Mouse (Mus musculus): ENCODE results near the gene Cenpv. TPM values are rescaled to one million over a fixed set of nuclear protein-coding genes. Genes with fewer than 3 reads are reported as not detected.
A peak's percentile ranks its signal among the peaks of the same experiment; 100 is the strongest.

Gene Cenpv
- polyA plus RNA-seq, 1 experiment = 7.3 TPM

- peak; percentile 51; the same call in 1 of the 2 replicates for TF ChIP-seq POLR2A (IDR thresholded peaks at IDR 0.05; ENCODE audit: low read depth, low read length)
- TF ChIP-seq CTCF (IDR thresholded peaks at IDR 0.05; ENCODE audit: borderline replicate concordance, insufficient read depth, low read length) = no peak
- H3K4me1 ChIP-seq (ENCODE audit: control insufficient read depth, insufficient read depth, low read length) = peaks cover 5% of the 10 kb centered on the region
- H3K4me3 ChIP-seq (ENCODE audit: insufficient read depth, low read length) = peak overlapping the region; percentile 67
- H3K27ac ChIP-seq (ENCODE audit: insufficient read depth, low read length) = no peak overlapping the region
Measured at GRCm38 (mm10) chr11:62554163-62554855, 15.2 kb upstream of the Cenpv start.

- no peak for TF ChIP-seq CTCF (IDR thresholded peaks at IDR 0.05; ENCODE audit: borderline replicate concordance, insufficient read depth, low read length)
- no peak for TF ChIP-seq POLR2A (IDR thresholded peaks at IDR 0.05; ENCODE audit: low read depth, low read length)
- Histone ChIP-seq H3K27ac (ENCODE audit: insufficient read depth, low read length) (no peak overlapping the region), H3K4me1 (ENCODE audit: control insufficient read depth, insufficient read depth, low read length) (peaks cover 5% of the 10 kb centered on the region), H3K4me3 (ENCODE audit: insufficient read depth, low read length) (peak overlapping the region; percentile 67)
Measured at GRCm38 (mm10) chr11:62553633-62554032, 14.6 kb upstream of the Cenpv start.

- Histone ChIP-seq H3K4me3 (ENCODE audit: insufficient read depth, low read length) (peak overlapping the region; percentile 67), H3K27ac (ENCODE audit: insufficient read depth, low read length) (no peak overlapping the region), H3K4me1 (ENCODE audit: control insufficient read depth, insufficient read depth, low read length) (peaks cover 5% of the 10 kb centered on the region)
- no peak for TF ChIP-seq CTCF (IDR thresholded peaks at IDR 0.05; ENCODE audit: borderline replicate concordance, insufficient read depth, low read length)
- TF ChIP-seq POLR2A (IDR thresholded peaks at IDR 0.05; ENCODE audit: low read depth, low read length) = no peak
Measured at GRCm38 (mm10) chr11:62553186-62553585, 14.1 kb upstream of the Cenpv start.

GRCm38 (mm10) chr11:62551226-62552119 is 12.4 kb upstream of the Cenpv start:
- peak overlapping the region; percentile 91 for H3K27ac ChIP-seq (ENCODE audit: insufficient read depth, low read length)
- H3K4me3 ChIP-seq (ENCODE audit: insufficient read depth, low read length) = peak overlapping the region; percentile 91
- TF ChIP-seq POLR2A (IDR thresholded peaks at IDR 0.05; ENCODE audit: low read depth, low read length) = peak; percentile 99
- TF ChIP-seq CTCF (IDR thresholded peaks at IDR 0.05; ENCODE audit: borderline replicate concordance, insufficient read depth, low read length) = no peak
- peaks cover 5% of the 10 kb centered on the region for H3K4me1 ChIP-seq (ENCODE audit: control insufficient read depth, insufficient read depth, low read length)

GRCm38 (mm10) chr11:62550727-62551225 is 11.7 kb upstream of the Cenpv start, which contains the start of gene Ubb:
Gene Ubb, plus strand, starts transcription at chr11:62551171.
- H3K27ac ChIP-seq (ENCODE audit: insufficient read depth, low read length) = peak within 1 kb of the TSS; percentile 94
- H3K4me3 ChIP-seq (ENCODE audit: insufficient read depth, low read length) = peak within 1 kb of the TSS; percentile 91
- TF ChIP-seq CTCF (IDR thresholded peaks at IDR 0.05; ENCODE audit: borderline replicate concordance, insufficient read depth, low read length) = no peak
- peak; percentile 79 for TF ChIP-seq POLR2A (IDR thresholded peaks at IDR 0.05; ENCODE audit: low read depth, low read length)
- peaks cover 5% of the 10 kb centered on the region for H3K4me1 ChIP-seq (ENCODE audit: control insufficient read depth, insufficient read depth, low read length)

- peak overlapping the region; percentile 94 for H3K27ac ChIP-seq (ENCODE audit: insufficient read depth, low read length)
- peak overlapping the region; percentile 57 for H3K4me3 ChIP-seq (ENCODE audit: insufficient read depth, low read length)
- peaks cover 5% of the 10 kb centered on the region for H3K4me1 ChIP-seq (ENCODE audit: control insufficient read depth, insufficient read depth, low read length)
- TF ChIP-seq CTCF (IDR thresholded peaks at IDR 0.05; ENCODE audit: borderline replicate concordance, insufficient read depth, low read length) = no peak
- TF ChIP-seq POLR2A (IDR thresholded peaks at IDR 0.05; ENCODE audit: low read depth, low read length) = peak; percentile 49; the same call in 1 of the 2 replicates
Measured at GRCm38 (mm10) chr11:62550227-62550685, 11.2 kb upstream of the Cenpv start.

- H3K4me1 ChIP-seq (ENCODE audit: control insufficient read depth, insufficient read depth, low read length) = peaks cover 3% of the 10 kb centered on the region
- peak overlapping the region; percentile 94 for H3K27ac ChIP-seq (ENCODE audit: insufficient read depth, low read length)
- peak overlapping the region; percentile 57; the same call in 1 of the 2 replicates for H3K4me3 ChIP-seq (ENCODE audit: insufficient read depth, low read length)
- no peak for TF ChIP-seq CTCF (IDR thresholded peaks at IDR 0.05; ENCODE audit: borderline replicate concordance, insufficient read depth, low read length)
- no peak for TF ChIP-seq POLR2A (IDR thresholded peaks at IDR 0.05; ENCODE audit: low read depth, low read length)
Measured at GRCm38 (mm10) chr11:62549782-62550181, 10.7 kb upstream of the Cenpv start.

GRCm38 (mm10) chr11:62543991-62544390 is 4.9 kb upstream of the Cenpv start:
- peaks cover 4% of the 10 kb centered on the region for H3K4me1 ChIP-seq (ENCODE audit: control insufficient read depth, insufficient read depth, low read length)
- no peak for TF ChIP-seq POLR2A (IDR thresholded peaks at IDR 0.05; ENCODE audit: low read depth, low read length)
- no peak for TF ChIP-seq CTCF (IDR thresholded peaks at IDR 0.05; ENCODE audit: borderline replicate concordance, insufficient read depth, low read length)
- no peak overlapping the region for H3K27ac ChIP-seq (ENCODE audit: insufficient read depth, low read length)
- H3K4me3 ChIP-seq (ENCODE audit: insufficient read depth, low read length) = no peak overlapping the region

GRCm38 (mm10) chr11:62541581-62541980 is 2.5 kb upstream of the Cenpv start:
- Histone ChIP-seq H3K4me1 (ENCODE audit: control insufficient read depth, insufficient read depth, low read length) (peaks cover 3% of the 10 kb centered on the region; the same call in 1 of the 2 replicates), H3K27ac (ENCODE audit: insufficient read depth, low read length) (no peak overlapping the region), H3K4me3 (ENCODE audit: insufficient read depth, low read length) (no peak overlapping the region)
- TF ChIP-seq CTCF (IDR thresholded peaks at IDR 0.05; ENCODE audit: borderline replicate concordance, insufficient read depth, low read length) = no peak
- TF ChIP-seq POLR2A (IDR thresholded peaks at IDR 0.05; ENCODE audit: low read depth, low read length) = no peak
